Mouse (Mus musculus): Measurements from ENCODE around the gene Zfp672. TPM values are rescaled to one million over a fixed set of nuclear protein-coding genes. Genes with fewer than 3 reads are reported as not detected.
"Not testable (repeated sequence)": the region's sequence is repeated elsewhere in the genome, so short reads cannot be mapped to it uniquely, and the experiment has no call there.

Gene Zfp672
- polyA plus RNA-seq (2016; fragmentation: Nextera tagmentation; extraction: Ambion mirVana), result 32.1 and 32.3 TPM in 2 replicates

GRCm38 (mm10) chr11:58330276-58331148, at the start of gene Zfp672, which contains the start of gene Sh3bp5l:
Zfp672 (minus strand) TSS chr11:58330339.
Sh3bp5l (plus strand) TSS chr11:58330724.
- peak within 1 kb of the TSS; percentile 79 for H3K27ac ChIP-seq
- H3K4me3 ChIP-seq (replicated peaks), result peak within 1 kb of the TSS; percentile 84
- peak; percentile 93 for ATAC-seq (ENCODE audit: insufficient number of reproducible peaks, insufficient read depth, low FRiP score, low TSS enrichment, low read depth)
- peak within 1 kb of the TSS; percentile 96 for H3K4me2 ChIP-seq
- H3K36me3 ChIP-seq, result peaks cover 44% of the 10 kb centered on the region
- under 1% methylated on average over 52 of the region's 52 CpGs for WGBS
- 0 out of 2 replicates have a peak, but pooled peaks cover 6% of the 10 kb centered on the region for H3K9me3 ChIP-seq
- no peaks in the 10 kb centered on the region for H3K27me3 ChIP-seq
- peaks cover 32% of the 10 kb centered on the region for H3K4me1 ChIP-seq (replicated peaks)
- H3K9ac ChIP-seq (replicated peaks), result peak within 1 kb of the TSS; percentile 83

GRCm38 (mm10) chr11:58379516-58379915, 49.4 kb upstream of the Zfp672 start:
- no peaks in the 10 kb centered on the region for H3K27me3 ChIP-seq
- ATAC-seq (ENCODE audit: insufficient number of reproducible peaks, insufficient read depth, low FRiP score, low TSS enrichment, low read depth), result no peak
- H3K9ac ChIP-seq (replicated peaks), result no peak overlapping the region
- H3K36me3 ChIP-seq, result no peaks in the 10 kb centered on the region
- H3K4me1 ChIP-seq (replicated peaks), result no peaks in the 10 kb centered on the region
- WGBS, result 84% methylated on average over 1 of the region's 1 CpGs
- H3K4me2 ChIP-seq, result no peak overlapping the region
- no peaks in the 10 kb centered on the region for H3K9me3 ChIP-seq
- H3K27ac ChIP-seq, result no peak overlapping the region
- no peak overlapping the region for H3K4me3 ChIP-seq (replicated peaks)

GRCm38 (mm10) chr11:58378763-58379278, 48.7 kb upstream of the Zfp672 start, which contains the start of gene Lypd8:
Lypd8 (plus strand) TSS chr11:58379043.
- ATAC-seq (ENCODE audit: insufficient number of reproducible peaks, insufficient read depth, low FRiP score, low TSS enrichment, low read depth), result no peak
- Histone ChIP-seq H3K36me3 (no peaks in the 10 kb centered on the region), H3K27me3 (no peaks in the 10 kb centered on the region), H3K4me2 (no peak within 1 kb of the TSS), H3K9ac (replicated peaks) (no peak within 1 kb of the TSS), H3K4me3 (replicated peaks) (no peak within 1 kb of the TSS), H3K4me1 (replicated peaks) (no peaks in the 10 kb centered on the region), H3K27ac (no peak within 1 kb of the TSS), H3K9me3 (no peaks in the 10 kb centered on the region)
- WGBS, result 88% methylated on average over 3 of the region's 3 CpGs

GRCm38 (mm10) chr11:58377686-58378085, 47.5 kb upstream of the Zfp672 start:
- Histone ChIP-seq H3K27ac (no peak overlapping the region), H3K4me1 (replicated peaks) (no peaks in the 10 kb centered on the region), H3K4me2 (no peak overlapping the region), H3K27me3 (no peaks in the 10 kb centered on the region), H3K9ac (replicated peaks) (no peak overlapping the region), H3K9me3 (no peaks in the 10 kb centered on the region), H3K36me3 (no peaks in the 10 kb centered on the region), H3K4me3 (replicated peaks) (no peak overlapping the region)
- ATAC-seq (ENCODE audit: insufficient number of reproducible peaks, insufficient read depth, low FRiP score, low TSS enrichment, low read depth), result no peak
- WGBS, result 79% methylated on average over 1 of the region's 1 CpGs

GRCm38 (mm10) chr11:58377273-58377672, 47.1 kb upstream of the Zfp672 start:
- 81% methylated on average over 2 of the region's 2 CpGs for WGBS
- ATAC-seq (ENCODE audit: insufficient number of reproducible peaks, insufficient read depth, low FRiP score, low TSS enrichment, low read depth), result no peak
- Histone ChIP-seq H3K4me2 (no peak overlapping the region), H3K9me3 (no peaks in the 10 kb centered on the region), H3K36me3 (no peaks in the 10 kb centered on the region), H3K4me1 (replicated peaks) (no peaks in the 10 kb centered on the region), H3K9ac (replicated peaks) (no peak overlapping the region), H3K27me3 (no peaks in the 10 kb centered on the region), H3K27ac (no peak overlapping the region), H3K4me3 (replicated peaks) (no peak overlapping the region)

- H3K36me3 ChIP-seq; H3K4me2 ChIP-seq; H3K27ac ChIP-seq; ATAC-seq (ENCODE audit: insufficient number of reproducible peaks, insufficient read depth, low FRiP score, low TSS enrichment, low read depth); H3K4me3 ChIP-seq (replicated peaks); H3K9me3 ChIP-seq; H3K27me3 ChIP-seq; H3K4me1 ChIP-seq (replicated peaks); H3K9ac ChIP-seq (replicated peaks): not testable (repeated sequence)
- WGBS, result no CpG with 5 or more reads among the region's 6 CpGs
Observed at GRCm38 (mm10) chr11:58366191-58366590, 36.1 kb upstream of the Zfp672 start.

- Histone ChIP-seq H3K4me2 (no peak overlapping the region), H3K4me3 (replicated peaks) (no peak overlapping the region), H3K4me1 (replicated peaks) (no peaks in the 10 kb centered on the region), H3K9me3 (no peaks in the 10 kb centered on the region), H3K27ac (no peak overlapping the region), H3K9ac (replicated peaks) (no peak overlapping the region), H3K36me3 (no peaks in the 10 kb centered on the region), H3K27me3 (no peaks in the 10 kb centered on the region)
- ATAC-seq (ENCODE audit: insufficient number of reproducible peaks, insufficient read depth, low FRiP score, low TSS enrichment, low read depth), result no peak
- WGBS, result 60% methylated on average over 3 of the region's 3 CpGs
Observed at GRCm38 (mm10) chr11:58364454-58364853, 34.3 kb upstream of the Zfp672 start.

GRCm38 (mm10) chr11:58362562-58362961, 32.4 kb upstream of the Zfp672 start:
- not testable (repeated sequence) for H3K27ac ChIP-seq; H3K9ac ChIP-seq (replicated peaks); H3K4me2 ChIP-seq; H3K9me3 ChIP-seq; H3K4me1 ChIP-seq (replicated peaks); H3K27me3 ChIP-seq; ATAC-seq (ENCODE audit: insufficient number of reproducible peaks, insufficient read depth, low FRiP score, low TSS enrichment, low read depth); H3K36me3 ChIP-seq; H3K4me3 ChIP-seq (replicated peaks)
- WGBS, result no CpG with 5 or more reads among the region's 6 CpGs

- no peaks in the 10 kb centered on the region for H3K4me1 ChIP-seq (replicated peaks)
- H3K36me3 ChIP-seq, result no peaks in the 10 kb centered on the region
- H3K27ac ChIP-seq, result no peak overlapping the region
- H3K9me3 ChIP-seq, result no peaks in the 10 kb centered on the region
- H3K4me2 ChIP-seq, result no peak overlapping the region
- no peak overlapping the region for H3K9ac ChIP-seq (replicated peaks)
- H3K27me3 ChIP-seq, result no peaks in the 10 kb centered on the region
- no peak overlapping the region for H3K4me3 ChIP-seq (replicated peaks)
- no peak for ATAC-seq (ENCODE audit: insufficient number of reproducible peaks, insufficient read depth, low FRiP score, low TSS enrichment, low read depth)
- WGBS, result 79% methylated on average over 6 of the region's 6 CpGs
Observed at GRCm38 (mm10) chr11:58357844-58358534, 27.9 kb upstream of the Zfp672 start.

- no peak overlapping the region for H3K9ac ChIP-seq (replicated peaks)
- 91% methylated on average over 3 of the region's 3 CpGs for WGBS
- no peak overlapping the region for H3K4me3 ChIP-seq (replicated peaks)
- no peak for ATAC-seq (ENCODE audit: insufficient number of reproducible peaks, insufficient read depth, low FRiP score, low TSS enrichment, low read depth)
- no peak overlapping the region for H3K4me2 ChIP-seq
- H3K36me3 ChIP-seq, result no peaks in the 10 kb centered on the region
- H3K9me3 ChIP-seq, result no peaks in the 10 kb centered on the region
- no peak overlapping the region for H3K27ac ChIP-seq
- no peaks in the 10 kb centered on the region for H3K27me3 ChIP-seq
- H3K4me1 ChIP-seq (replicated peaks), result no peaks in the 10 kb centered on the region
Observed at GRCm38 (mm10) chr11:58357042-58357441, 26.9 kb upstream of the Zfp672 start.

- whole genome bisulfite sequencing, result 73% methylated on average over 3 of the region's 3 CpGs
- Histone ChIP-seq H3K27me3 (no peaks in the 10 kb centered on the region), H3K9ac (replicated peaks) (no peak overlapping the region), H3K36me3 (no peaks in the 10 kb centered on the region), H3K27ac (no peak overlapping the region), H3K9me3 (no peaks in the 10 kb centered on the region), H3K4me3 (replicated peaks) (no peak overlapping the region), H3K4me2 (no peak overlapping the region), H3K4me1 (replicated peaks) (no peaks in the 10 kb centered on the region)
- ATAC-seq (ENCODE audit: insufficient number of reproducible peaks, insufficient read depth, low FRiP score, low TSS enrichment, low read depth), result no peak
Observed at GRCm38 (mm10) chr11:58354927-58355326, 24.8 kb upstream of the Zfp672 start.
